Mouse (Mus musculus) kidney, adult 2 months (tissue): ENCODE results near the gene Olfr1112. TPM values are rescaled to one million over a fixed set of nuclear protein-coding genes. Genes with fewer than 3 reads are reported as not detected.
"Not testable (repeated sequence)": the region's sequence is repeated elsewhere in the genome, so short reads cannot be mapped to it uniquely, and the experiment has no call there.

Source experiments
- DNase-seq: peaks from one replicate; pipeline ENCODE4 v3.0.0; 2021
- H3K27ac ChIP-seq: fragments of 200-500 bp; 2 replicates; pipeline ENCODE4 v1.5.1; 2012; ENCODE audit warnings: low read depth, low read length, control low read depth, inconsistent platforms; ENCODE audit not compliant: insufficient read depth
- H3K27me3 ChIP-seq: fragments of 200-500 bp; replicated peaks from 2 replicates; pipeline ENCODE4 v1.6.1; 2012; ENCODE audit warnings: mild to moderate bottlenecking, moderate library complexity, low read length, inconsistent platforms; ENCODE audit not compliant: control insufficient read depth, insufficient read depth
- H3K36me3 ChIP-seq: fragments of 200-500 bp; 2 replicates; pipeline ENCODE4 v1.6.1; 2012; ENCODE audit warnings: mild to moderate bottlenecking, moderate library complexity, low read length, inconsistent platforms; ENCODE audit not compliant: control insufficient read depth, insufficient read depth
- H3K4me1 ChIP-seq: fragments of 200-500 bp; 2 replicates; pipeline ENCODE4 v1.6.1; 2011; ENCODE audit warnings: low read length; ENCODE audit not compliant: control insufficient read depth, insufficient read depth
- H3K4me3 ChIP-seq: fragments of 200-500 bp; 2 replicates; pipeline ENCODE4 v1.5.1; 2011; ENCODE audit warnings: mild to moderate bottlenecking, low read depth, low read length, control low read depth; ENCODE audit not compliant: insufficient read depth
- CTCF ChIP-seq: fragments of 200-500 bp; conservative IDR thresholded peaks from 2 replicates; pipeline ENCODE4 v1.5.1; 2011; ENCODE audit warnings: low read depth, mild to moderate bottlenecking, control low read depth, low read length, moderate library complexity, mixed read lengths; ENCODE audit not compliant: insufficient read depth, insufficient read length
- POLR2A ChIP-seq: fragments of 200-500 bp; IDR thresholded peaks from one replicate; pipeline ENCODE4 v1.6.1; 2011; ENCODE audit warnings: low read depth, low read length, control low read depth
- WGBS: fragments of 180-500 bp; shearing (Covaris S2); methylation state at CpG from one replicate; pipeline ENCODE4 v1.1.7; 2018; 5-methylcytosine and 5-hydroxymethylcytosine counted together
- polyA plus RNA-seq: library from polyadenylated mRNA; depleted of rRNA; stranded (reverse); fragments of >200 nt; gene quantifications from 2 replicates; pipeline ENCODE4 v1.2.3, GENCODE M21; 2012; rRNA removed

Gene Olfr1112
- not detected in 2 replicates for polyA plus RNA-seq

- Histone ChIP-seq H3K4me3 (no peak within 1 kb of the TSS), H3K36me3 (no peaks in the 10 kb centered on the region), H3K27me3 (no peaks in the 10 kb centered on the region), H3K27ac (no peak within 1 kb of the TSS), H3K4me1 (no peaks in the 10 kb centered on the region)
- no peak for DNase-seq
- 78% methylated on average over 1 of the region's 1 CpGs for WGBS
- TF ChIP-seq CTCF (no peak), POLR2A (no peak)
Measured at GRCm38 (mm10) chr2:87187498-87187897, at the start of gene Olfr1112. Olfr1112 (plus strand) TSS chr2:87187798.

GRCm38 (mm10) chr2:87140200-87140599 is 47.4 kb upstream of the Olfr1112 start, which contains the start of gene Olfr1110:
Olfr1110 (minus strand) TSS chr2:87140300.
- H3K27me3 ChIP-seq, result no peaks in the 10 kb centered on the region
- WGBS, result 72% methylated on average over 1 of the region's 1 CpGs

GRCm38 (mm10) chr2:87152524-87152923 is 35.1 kb upstream of the Olfr1112 start, which contains the start of gene Olfr1111:
Olfr1111 (minus strand) TSS chr2:87152624.
- H3K4me1 ChIP-seq, result no peaks in the 10 kb centered on the region
- no peak for TF ChIP-seq POLR2A
- TF ChIP-seq CTCF, result no peak
- DNase-seq, result no peak
- no peak within 1 kb of the TSS for H3K4me3 ChIP-seq
- H3K27me3 ChIP-seq, result no peaks in the 10 kb centered on the region
- H3K27ac ChIP-seq, result no peak within 1 kb of the TSS
- no peaks in the 10 kb centered on the region for H3K36me3 ChIP-seq

More at GRCm38 (mm10) chr2:87140200-87140599, 47.4 kb upstream of the Olfr1112 start, which contains the start of gene Olfr1110:
- H3K4me1 ChIP-seq, result no peaks in the 10 kb centered on the region
- no peaks in the 10 kb centered on the region for H3K36me3 ChIP-seq
- DNase-seq, result no peak
- no peak within 1 kb of the TSS for H3K27ac ChIP-seq
- no peak within 1 kb of the TSS for H3K4me3 ChIP-seq
- TF ChIP-seq CTCF (no peak), POLR2A (no peak)

- not testable (repeated sequence) for H3K27ac ChIP-seq, H3K4me1 ChIP-seq, H3K36me3 ChIP-seq, DNase-seq, H3K4me3 ChIP-seq, H3K27me3 ChIP-seq
- WGBS, result 82% methylated on average over 2 of the region's 2 CpGs
Measured at GRCm38 (mm10) chr2:87167731-87168130, 19.9 kb upstream of the Olfr1112 start.

- 81% methylated on average over 2 of the region's 2 CpGs for WGBS
- Histone ChIP-seq H3K27ac (no peak within 1 kb of the TSS), H3K4me1 (no peaks in the 10 kb centered on the region), H3K36me3 (no peaks in the 10 kb centered on the region), H3K4me3 (no peak within 1 kb of the TSS), H3K27me3 (no peaks in the 10 kb centered on the region)
- no peak for TF ChIP-seq CTCF
- TF ChIP-seq POLR2A, result no peak
- no peak for DNase-seq
Measured at GRCm38 (mm10) chr2:87208670-87209069, 21.1 kb downstream of the Olfr1112 start, which contains the start of gene Olfr1113. Olfr1113 (plus strand) TSS chr2:87208970.

Other genes with a start within 250 kb of the Olfr1112 start
- gene Olfr1099, start 227.1 kb upstream of the Olfr1112 start, polyA plus RNA-seq, result not detected in 2 replicates
- not detected in 2 replicates for gene Olfr1100, start 207.8 kb upstream of the Olfr1112 start, polyA plus RNA-seq
- not detected in 2 replicates for gene Olfr1101, start 196.6 kb upstream of the Olfr1112 start, polyA plus RNA-seq
- gene Olfr1102, start 189.4 kb upstream of the Olfr1112 start, polyA plus RNA-seq, result not detected in 2 replicates
- not detected in 2 replicates for gene Olfr1104, start 160.7 kb upstream of the Olfr1112 start, polyA plus RNA-seq
- gene Olfr1105, start 151.3 kb upstream of the Olfr1112 start, polyA plus RNA-seq, result not detected in 2 replicates
- not detected in 2 replicates for gene Olfr1106, start 135.5 kb upstream of the Olfr1112 start, polyA plus RNA-seq
- gene Olfr1107, start 112.0 kb upstream of the Olfr1112 start, polyA plus RNA-seq, result not detected in 2 replicates
- not detected in 2 replicates for gene Olfr1109, start 91.8 kb upstream of the Olfr1112 start, polyA plus RNA-seq
- not detected in 2 replicates for gene Olfr259, start 73.2 kb upstream of the Olfr1112 start, polyA plus RNA-seq
- not detected in 2 replicates for gene Olfr1110, start 47.5 kb upstream of the Olfr1112 start, polyA plus RNA-seq
- gene Olfr1111, start 35.2 kb upstream of the Olfr1112 start, polyA plus RNA-seq, result not detected in 2 replicates
- gene Olfr1113, start 21.2 kb downstream of the Olfr1112 start, polyA plus RNA-seq, result not detected in 2 replicates
- gene Olfr1115, start 60.2 kb downstream of the Olfr1112 start, polyA plus RNA-seq, result not detected in 2 replicates
- not detected in 2 replicates for gene Olfr1116, start 79.7 kb downstream of the Olfr1112 start, polyA plus RNA-seq
- not detected in 2 replicates for gene Olfr1118, start 119.8 kb downstream of the Olfr1112 start, polyA plus RNA-seq
- gene Olfr1120, start 167.0 kb downstream of the Olfr1112 start, polyA plus RNA-seq, result not detected in 2 replicates
- not detected in 2 replicates for gene Olfr1121, start 182.1 kb downstream of the Olfr1112 start, polyA plus RNA-seq
- not detected in 2 replicates for gene Olfr1122, start 198.1 kb downstream of the Olfr1112 start, polyA plus RNA-seq
- not detected in 2 replicates for gene Olfr1123, start 228.8 kb downstream of the Olfr1112 start, polyA plus RNA-seq
- gene Olfr1124, start 242.5 kb downstream of the Olfr1112 start, polyA plus RNA-seq, result not detected in 2 replicates